Mouse (Mus musculus) embryonic facial prominence, embryonic 13.5 days (tissue): ENCODE measurements around the gene Mia2. TPM values are rescaled to one million over a fixed set of nuclear protein-coding genes. Genes with fewer than 3 reads are reported as not detected.

Source experiments
- ATAC-seq: fragments of 200-750 bp; cut with Nextera tagmentation; 2 replicates; pipeline ENCODE4 v1.8.0; 2017; ENCODE audit warnings: low read depth; ENCODE audit not compliant: insufficient number of reproducible peaks, insufficient read depth, low FRiP score, low TSS enrichment
- H3K27ac ChIP-seq: fragments of 300-500 bp; sonication (generic); 2 replicates; pipeline ENCODE4 v1.5.1; 2015; ENCODE audit warnings: moderate library complexity, mild to moderate bottlenecking, inconsistent platforms
- H3K27me3 ChIP-seq: fragments of 300-500 bp; sonication (generic); 2 replicates; pipeline ENCODE4 v1.6.1; 2015; ENCODE audit warnings: mild to moderate bottlenecking, inconsistent platforms
- H3K36me3 ChIP-seq: fragments of 300-500 bp; sonication (generic); 2 replicates; pipeline ENCODE4 v1.6.1; 2015; ENCODE audit warnings: mild to moderate bottlenecking, inconsistent platforms
- H3K4me1 ChIP-seq: fragments of 300-500 bp; sonication (generic); 2 replicates; pipeline ENCODE4 v1.6.1; 2015; ENCODE audit warnings: inconsistent platforms
- H3K4me2 ChIP-seq: fragments of 300-500 bp; sonication (generic); 2 replicates; pipeline ENCODE4 v1.6.1; 2015; ENCODE audit warnings: moderate library complexity, mild to moderate bottlenecking, inconsistent platforms
- H3K4me3 ChIP-seq: fragments of 300-500 bp; sonication (generic); 2 replicates; pipeline ENCODE4 v1.5.1; 2015; ENCODE audit warnings: mild to moderate bottlenecking, inconsistent platforms
- H3K9ac ChIP-seq: fragments of 300-500 bp; sonication (generic); 2 replicates; pipeline ENCODE4 v1.6.1; 2015; ENCODE audit warnings: mild to moderate bottlenecking, inconsistent platforms
- H3K9me3 ChIP-seq: fragments of 300-500 bp; sonication (generic); 2 replicates; pipeline ENCODE4 v1.6.1; 2016; ENCODE audit warnings: inconsistent platforms
- WGBS: fragments of 180-500 bp; shearing (Covaris S2); methylation state at CpG from one replicate; pipeline ENCODE4 v1.1.7; 2015; ENCODE audit warnings: mixed read lengths; 5-methylcytosine and 5-hydroxymethylcytosine counted together
- polyA plus RNA-seq: library from polyadenylated mRNA; unstranded; fragments of >200 nt; fragmentation: Nextera tagmentation; extraction: Ambion mirVana; gene quantifications from 2 replicates; pipeline ENCODE4 v1.2.1, GENCODE M21; 2015

The Mia2 gene
- polyA plus RNA-seq, 1 experiment from 2014 or later: 62.6 TPM

GRCm38 (mm10) chr12:59066448-59067077 is 29.0 kb upstream of the Mia2 start, which contains the start of gene Pnn:
Gene Pnn, plus strand, starts transcription at chr12:59066884.
- H3K9ac ChIP-seq: peak within 1 kb of the TSS; percentile 100
- H3K4me1 ChIP-seq: peaks cover 9% of the 10 kb centered on the region; the same call in 1 of the 2 replicates
- peak within 1 kb of the TSS; percentile 93 for H3K27ac ChIP-seq
- H3K27me3 ChIP-seq: no peaks in the 10 kb centered on the region
- WGBS: under 1% methylated on average over 43 of the region's 43 CpGs
- H3K4me3 ChIP-seq: peak within 1 kb of the TSS; percentile 98
- no peaks in the 10 kb centered on the region for H3K9me3 ChIP-seq
- H3K36me3 ChIP-seq: peaks cover 35% of the 10 kb centered on the region
- H3K4me2 ChIP-seq: peak within 1 kb of the TSS; percentile 68
- peak; percentile 99 for ATAC-seq

- H3K36me3 ChIP-seq: peaks cover 41% of the 10 kb centered on the region
- peak overlapping the region; percentile 93 for H3K27ac ChIP-seq
- peak overlapping the region; percentile 100 for H3K9ac ChIP-seq
- WGBS: 0% methylated on average over 41 of the region's 41 CpGs
- no peaks in the 10 kb centered on the region for H3K9me3 ChIP-seq
- H3K4me1 ChIP-seq: peaks cover 9% of the 10 kb centered on the region; the same call in 1 of the 2 replicates
- peak; percentile 18 for ATAC-seq
- H3K27me3 ChIP-seq: no peaks in the 10 kb centered on the region
- H3K4me3 ChIP-seq: peak overlapping the region; percentile 98
- peak overlapping the region; percentile 68 for H3K4me2 ChIP-seq
These were observed 28.5 kb upstream of the Mia2 start for GRCm38 (mm10) chr12:59067095-59067494.

GRCm38 (mm10) chr12:59068791-59069190 is 26.8 kb upstream of the Mia2 start:
- WGBS: 91% methylated on average over 13 of the region's 13 CpGs
- H3K9me3 ChIP-seq: no peaks in the 10 kb centered on the region
- H3K27me3 ChIP-seq: no peaks in the 10 kb centered on the region
- no peak overlapping the region for H3K4me2 ChIP-seq
- H3K4me3 ChIP-seq: no peak overlapping the region
- H3K27ac ChIP-seq: no peak overlapping the region
- peaks cover 50% of the 10 kb centered on the region for H3K36me3 ChIP-seq
- H3K9ac ChIP-seq: no peak overlapping the region
- no peak for ATAC-seq
- peaks cover 9% of the 10 kb centered on the region; the same call in 1 of the 2 replicates for H3K4me1 ChIP-seq

GRCm38 (mm10) chr12:59072286-59072685 is 23.3 kb upstream of the Mia2 start:
- ATAC-seq: no peak
- 0 out of 2 replicates have a peak, but pooled peaks cover 5% of the 10 kb centered on the region for H3K4me1 ChIP-seq
- WGBS: 90% methylated on average over 11 of the region's 11 CpGs
- H3K36me3 ChIP-seq: peaks cover 59% of the 10 kb centered on the region
- H3K4me3 ChIP-seq: no peak overlapping the region
- H3K9ac ChIP-seq: no peak overlapping the region
- no peak overlapping the region for H3K27ac ChIP-seq
- H3K27me3 ChIP-seq: no peaks in the 10 kb centered on the region
- no peaks in the 10 kb centered on the region for H3K9me3 ChIP-seq
- H3K4me2 ChIP-seq: no peak overlapping the region

GRCm38 (mm10) chr12:59074052-59074451 is 21.5 kb upstream of the Mia2 start:
- H3K36me3 ChIP-seq: peaks cover 49% of the 10 kb centered on the region
- H3K4me2 ChIP-seq: no peak overlapping the region
- no peak for ATAC-seq
- no peak overlapping the region for H3K4me3 ChIP-seq
- no peaks in the 10 kb centered on the region for H3K9me3 ChIP-seq
- H3K27ac ChIP-seq: no peak overlapping the region
- H3K4me1 ChIP-seq: no peaks in the 10 kb centered on the region
- no peaks in the 10 kb centered on the region for H3K27me3 ChIP-seq
- WGBS: 73% methylated on average over 3 of the region's 3 CpGs
- no peak overlapping the region for H3K9ac ChIP-seq

- no peak overlapping the region for H3K27ac ChIP-seq
- no peak overlapping the region for H3K9ac ChIP-seq
- H3K4me1 ChIP-seq: no peaks in the 10 kb centered on the region
- H3K4me2 ChIP-seq: no peak overlapping the region
- no peak overlapping the region for H3K4me3 ChIP-seq
- peaks cover 19% of the 10 kb centered on the region for H3K36me3 ChIP-seq
- WGBS: 91% methylated on average over 3 of the region's 3 CpGs
- no peak for ATAC-seq
- H3K9me3 ChIP-seq: no peaks in the 10 kb centered on the region
- H3K27me3 ChIP-seq: no peaks in the 10 kb centered on the region
These were observed 18.6 kb upstream of the Mia2 start for GRCm38 (mm10) chr12:59076996-59077395.

GRCm38 (mm10) chr12:59077883-59078282 is 17.7 kb upstream of the Mia2 start:
- H3K4me1 ChIP-seq: no peaks in the 10 kb centered on the region
- WGBS: 92% methylated on average over 3 of the region's 3 CpGs
- no peak for ATAC-seq

GRCm38 (mm10) chr12:59080461-59080860 is 15.1 kb upstream of the Mia2 start:
- Histone ChIP-seq H3K4me2 (no peak overlapping the region), H3K4me1 (no peaks in the 10 kb centered on the region), H3K9me3 (no peaks in the 10 kb centered on the region), H3K27me3 (no peaks in the 10 kb centered on the region), H3K4me3 (no peak overlapping the region), H3K9ac (no peak overlapping the region), H3K27ac (no peak overlapping the region), H3K36me3 (no peaks in the 10 kb centered on the region; the same call in 1 of the 2 replicates)
- WGBS: 86% methylated on average over 4 of the region's 4 CpGs
- no peak for ATAC-seq

More at GRCm38 (mm10) chr12:59077883-59078282, 17.7 kb upstream of the Mia2 start:
- no peak overlapping the region for H3K4me3 ChIP-seq
- no peaks in the 10 kb centered on the region for H3K27me3 ChIP-seq
- H3K9me3 ChIP-seq: no peaks in the 10 kb centered on the region
- no peak overlapping the region for H3K4me2 ChIP-seq
- peaks cover 12% of the 10 kb centered on the region for H3K36me3 ChIP-seq
- H3K27ac ChIP-seq: no peak overlapping the region
- no peak overlapping the region for H3K9ac ChIP-seq

GRCm38 (mm10) chr12:59084446-59084845 is 11.2 kb upstream of the Mia2 start:
- 75% methylated on average over 5 of the region's 5 CpGs for WGBS
- Histone ChIP-seq H3K9ac (no peak overlapping the region), H3K27me3 (no peaks in the 10 kb centered on the region), H3K36me3 (no peaks in the 10 kb centered on the region), H3K27ac (no peak overlapping the region), H3K4me2 (no peak overlapping the region), H3K4me1 (no peaks in the 10 kb centered on the region), H3K4me3 (no peak overlapping the region), H3K9me3 (no peaks in the 10 kb centered on the region)
- ATAC-seq: no peak

- no peaks in the 10 kb centered on the region for H3K4me1 ChIP-seq
- H3K27me3 ChIP-seq: no peaks in the 10 kb centered on the region
- no peak overlapping the region for H3K9ac ChIP-seq
- H3K4me2 ChIP-seq: no peak overlapping the region
- H3K4me3 ChIP-seq: no peak overlapping the region
- 84% methylated on average over 5 of the region's 5 CpGs for WGBS
- H3K36me3 ChIP-seq: no peaks in the 10 kb centered on the region
- no peak for ATAC-seq
- no peaks in the 10 kb centered on the region for H3K9me3 ChIP-seq
- H3K27ac ChIP-seq: no peak overlapping the region
These were observed 9.4 kb upstream of the Mia2 start for GRCm38 (mm10) chr12:59086171-59086570.

GRCm38 (mm10) chr12:59093543-59093942 is 2.1 kb upstream of the Mia2 start:
- H3K36me3 ChIP-seq: no peaks in the 10 kb centered on the region
- H3K9me3 ChIP-seq: no peaks in the 10 kb centered on the region
- H3K4me2 ChIP-seq: no peak overlapping the region
- no peaks in the 10 kb centered on the region for H3K27me3 ChIP-seq
- no peak overlapping the region for H3K9ac ChIP-seq
- H3K27ac ChIP-seq: no peak overlapping the region
- 48% methylated on average over 2 of the region's 2 CpGs for WGBS
- ATAC-seq: no peak
- H3K4me3 ChIP-seq: no peak overlapping the region
- no peaks in the 10 kb centered on the region for H3K4me1 ChIP-seq

GRCm38 (mm10) chr12:59104771-59105170 is 9.2 kb downstream of the Mia2 start:
- H3K9me3 ChIP-seq: no peaks in the 10 kb centered on the region
- H3K9ac ChIP-seq: no peak overlapping the region
- no peak overlapping the region for H3K4me3 ChIP-seq
- no peaks in the 10 kb centered on the region for H3K4me1 ChIP-seq
- H3K4me2 ChIP-seq: no peak overlapping the region
- WGBS: 78% methylated on average over 5 of the region's 5 CpGs
- H3K36me3 ChIP-seq: no peaks in the 10 kb centered on the region
- no peak overlapping the region for H3K27ac ChIP-seq
- no peak for ATAC-seq
- H3K27me3 ChIP-seq: no peaks in the 10 kb centered on the region
